Mouse (Mus musculus) common myeloid progenitor, adult 5-6 weeks (primary cell): ENCODE measurements around the gene Fbxl17. TPM values are rescaled to one million over a fixed set of nuclear protein-coding genes. Genes with fewer than 3 reads are reported as not detected.

Source experiments
- ATAC-seq: replicated peaks from 2 replicates; pipeline ENCODE4 v1.8.0; 2016; ENCODE audit warnings: low read depth, mild to moderate bottlenecking, moderate TSS enrichment, inconsistent platforms; ENCODE audit not compliant: poor library complexity, severe bottlenecking
- total RNA-seq: library from RNA; stranded (forward); fragments of 200-1000, 187-1606 nt; gene quantifications from 2 replicates; pipeline ENCODE4 v1.2.3, GENCODE M21; 2017

The Fbxl17 gene
- total RNA-seq, 1 experiment from 2014 or later = 11.5 TPM

DNA sequence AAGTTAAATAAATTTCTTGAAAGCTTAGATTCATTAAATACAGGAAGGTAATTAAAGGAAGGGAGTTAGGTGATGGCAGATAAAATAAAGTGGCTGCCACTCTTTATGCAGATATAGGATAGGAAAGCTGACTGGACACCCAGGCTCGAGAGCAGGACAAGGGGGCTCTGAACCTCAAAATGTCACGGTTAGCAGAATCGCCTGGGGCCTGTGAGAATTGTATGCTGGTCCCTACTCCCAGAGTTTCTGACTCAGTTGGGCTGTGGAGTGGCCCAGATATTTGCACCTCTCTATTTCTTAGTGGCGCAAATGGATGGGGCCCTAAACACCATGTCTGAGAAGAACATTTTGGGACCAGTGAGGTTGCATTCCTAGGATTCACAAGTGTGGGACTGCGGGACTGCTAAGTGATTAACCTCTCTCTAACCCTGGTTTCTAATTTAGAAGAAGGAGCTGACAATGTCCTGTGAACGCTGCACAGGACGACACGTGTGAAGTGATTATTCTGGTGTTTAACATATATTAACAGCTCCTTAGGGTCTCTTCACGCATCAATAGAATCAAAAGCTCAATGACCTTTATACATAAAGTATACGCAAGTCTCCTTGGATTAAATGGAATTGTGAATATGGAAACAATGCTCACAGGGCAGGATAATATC lies 314.8 kb downstream of the Fbxl17 start:
- no peak for ATAC-seq

DNA sequence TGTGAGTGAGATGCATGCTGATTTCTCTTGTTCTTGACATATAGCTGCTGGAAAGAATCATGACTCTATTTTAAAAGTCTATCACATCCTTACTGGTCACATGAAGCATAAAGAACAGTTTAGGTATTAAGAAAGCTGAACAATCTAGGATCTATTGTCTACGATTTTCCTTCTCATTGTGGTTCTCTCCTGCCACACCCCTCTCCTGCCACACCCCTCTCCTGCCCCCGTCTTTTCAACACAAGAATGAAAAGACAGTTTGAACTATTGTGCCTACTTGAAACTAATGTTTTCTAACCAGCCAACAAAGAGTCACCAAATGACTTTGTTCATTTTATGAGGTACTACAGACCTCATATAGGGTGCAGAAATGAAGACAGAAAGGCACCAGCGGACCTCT lies 316.4 kb downstream of the Fbxl17 start:
- 0 out of 2 replicates have a peak, but pooled peaks have one; percentile 47 for ATAC-seq

DNA sequence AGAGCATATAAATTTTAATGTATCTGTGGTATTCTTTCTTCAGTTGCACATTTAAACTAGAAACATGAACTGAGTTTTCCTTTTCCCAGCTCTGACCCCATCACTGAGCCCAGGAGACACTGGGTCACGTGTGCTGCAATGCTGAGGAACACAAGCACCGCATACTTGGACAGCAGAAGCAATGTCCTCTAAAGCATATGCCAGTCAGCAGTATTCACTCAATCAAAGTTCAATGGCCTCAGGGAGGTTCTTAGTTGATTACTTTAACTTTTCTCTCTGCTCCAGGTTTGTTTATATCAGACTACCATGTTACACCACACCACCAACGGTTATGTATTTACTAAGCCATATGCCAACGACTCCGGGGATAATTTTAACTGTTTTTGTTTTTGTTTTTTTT lies 318.2 kb downstream of the Fbxl17 start:
- ATAC-seq = no peak

DNA sequence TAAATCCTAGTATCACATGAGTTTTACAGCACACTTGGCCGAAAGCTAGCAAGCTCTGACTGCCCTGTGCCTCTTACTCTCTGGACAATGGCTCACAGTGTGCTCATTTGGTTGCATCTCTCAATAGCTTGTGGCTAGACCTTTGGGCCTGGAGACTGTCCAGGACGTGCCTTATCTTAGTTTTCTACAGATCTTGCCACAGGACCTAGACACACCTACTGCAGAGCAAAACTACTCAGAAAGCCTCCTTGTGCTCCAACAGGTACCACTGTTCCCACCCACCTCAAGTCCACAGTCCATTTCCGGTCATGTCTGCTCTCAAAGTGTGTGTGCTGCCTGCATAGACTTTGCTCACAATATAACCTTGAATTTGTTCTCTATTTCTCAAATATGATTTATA lies 319.8 kb downstream of the Fbxl17 start:
- ATAC-seq = no peak

DNA sequence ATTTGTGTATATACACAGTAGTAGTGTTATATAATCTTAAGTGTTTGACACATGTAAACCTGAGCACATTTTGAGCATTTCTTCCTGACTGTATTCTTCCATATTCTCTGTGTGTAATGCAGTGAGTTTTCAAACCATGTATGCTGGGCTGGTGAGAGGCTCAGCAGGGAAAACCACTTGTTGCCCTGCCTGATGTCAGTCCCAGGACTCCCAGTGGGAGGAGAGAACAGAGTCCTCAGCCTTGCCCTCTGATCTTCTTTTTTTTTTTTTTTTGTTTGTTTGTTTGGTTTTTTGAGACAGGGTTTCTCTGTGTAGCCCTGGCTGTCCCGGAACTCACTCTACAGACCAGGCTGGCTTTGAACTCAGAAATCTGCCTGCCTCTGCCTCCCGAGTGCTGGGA lies 321.5 kb downstream of the Fbxl17 start:
- ATAC-seq = no peak

DNA sequence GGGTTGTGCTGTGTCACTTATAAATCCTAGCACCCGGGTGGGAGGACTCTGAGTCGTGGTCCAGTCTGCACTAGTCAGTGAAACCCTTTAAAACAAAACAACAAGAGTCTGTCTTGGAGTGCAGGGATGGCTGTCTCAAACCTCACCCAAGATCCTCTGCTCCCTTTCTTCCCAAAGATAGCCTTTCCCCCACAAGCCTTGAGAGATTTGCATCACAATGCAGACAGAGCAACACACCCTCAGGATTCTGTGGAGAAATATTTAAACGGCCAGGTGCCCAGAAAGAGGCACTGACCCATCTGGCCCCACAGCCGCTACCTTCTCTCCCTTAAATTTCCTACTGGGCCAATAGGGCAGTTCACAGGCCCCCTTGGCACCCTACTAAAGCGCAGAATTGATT lies 323.4 kb downstream of the Fbxl17 start:
- no peak for ATAC-seq

DNA sequence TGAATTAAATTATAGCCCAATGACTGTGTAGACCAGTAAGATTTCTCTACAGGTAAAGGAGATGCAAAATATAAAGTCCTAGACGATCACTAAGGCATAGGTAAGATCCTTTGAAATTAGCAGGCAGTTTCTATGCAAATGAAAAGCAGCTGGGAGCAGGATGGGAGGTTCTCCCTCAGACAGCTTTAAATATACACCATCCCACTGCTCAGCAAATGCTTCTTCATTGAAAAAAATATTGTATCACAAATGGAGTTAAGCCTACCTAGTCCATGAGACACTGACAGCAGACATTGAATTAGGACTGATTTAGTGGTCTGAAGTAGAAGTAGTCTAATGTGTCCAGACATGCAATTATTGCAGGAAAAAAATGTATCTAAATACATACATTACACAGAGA lies 327.1 kb downstream of the Fbxl17 start:
- no peak for ATAC-seq

DNA sequence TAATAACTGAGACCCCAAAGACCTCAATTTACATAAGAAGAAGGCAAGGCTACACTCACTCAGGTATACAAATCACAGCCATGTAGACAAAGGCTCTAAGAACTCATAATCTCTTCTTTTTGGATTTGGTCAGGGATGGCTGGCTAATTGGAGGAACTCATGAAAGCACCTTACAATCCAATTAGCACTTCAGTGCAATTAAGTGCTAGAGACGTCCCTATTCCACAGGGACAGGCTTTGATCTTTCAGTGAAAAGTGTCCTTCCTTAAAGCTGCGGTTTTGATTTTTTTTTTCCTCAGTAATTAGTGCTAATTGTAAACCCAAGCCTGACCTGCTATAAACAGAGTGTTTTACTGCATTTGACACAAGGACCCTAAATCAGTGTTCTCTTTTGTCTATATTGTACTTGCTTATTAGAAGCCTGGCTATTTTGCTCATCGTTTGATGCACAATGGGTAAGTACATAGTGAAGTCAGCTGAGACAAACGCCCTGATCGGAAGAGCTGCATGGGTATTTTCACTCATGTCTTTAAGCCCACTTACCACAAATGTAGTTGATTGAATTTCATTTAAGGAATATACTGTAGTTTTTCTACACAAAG lies 327.8 kb downstream of the Fbxl17 start:
- ATAC-seq = no peak

DNA sequence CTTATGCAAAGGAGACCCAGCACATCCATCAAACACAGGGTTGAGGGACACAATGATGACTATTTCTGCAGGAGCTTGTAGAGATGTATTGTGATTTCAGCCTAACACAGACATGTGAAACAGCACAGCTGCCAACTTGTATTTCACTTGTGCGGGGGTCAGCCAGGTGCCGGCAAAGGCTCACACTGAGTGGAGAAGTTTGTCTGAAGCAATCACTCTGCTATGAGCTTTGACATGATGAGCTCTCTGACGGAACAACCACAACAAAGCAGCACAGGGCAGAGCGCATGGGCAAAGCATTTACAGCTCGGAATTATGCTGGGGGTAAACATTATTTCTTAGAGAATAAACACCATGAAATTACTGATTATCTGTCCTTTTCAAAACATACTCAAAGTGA lies 328.6 kb downstream of the Fbxl17 start:
- no peak for ATAC-seq

DNA sequence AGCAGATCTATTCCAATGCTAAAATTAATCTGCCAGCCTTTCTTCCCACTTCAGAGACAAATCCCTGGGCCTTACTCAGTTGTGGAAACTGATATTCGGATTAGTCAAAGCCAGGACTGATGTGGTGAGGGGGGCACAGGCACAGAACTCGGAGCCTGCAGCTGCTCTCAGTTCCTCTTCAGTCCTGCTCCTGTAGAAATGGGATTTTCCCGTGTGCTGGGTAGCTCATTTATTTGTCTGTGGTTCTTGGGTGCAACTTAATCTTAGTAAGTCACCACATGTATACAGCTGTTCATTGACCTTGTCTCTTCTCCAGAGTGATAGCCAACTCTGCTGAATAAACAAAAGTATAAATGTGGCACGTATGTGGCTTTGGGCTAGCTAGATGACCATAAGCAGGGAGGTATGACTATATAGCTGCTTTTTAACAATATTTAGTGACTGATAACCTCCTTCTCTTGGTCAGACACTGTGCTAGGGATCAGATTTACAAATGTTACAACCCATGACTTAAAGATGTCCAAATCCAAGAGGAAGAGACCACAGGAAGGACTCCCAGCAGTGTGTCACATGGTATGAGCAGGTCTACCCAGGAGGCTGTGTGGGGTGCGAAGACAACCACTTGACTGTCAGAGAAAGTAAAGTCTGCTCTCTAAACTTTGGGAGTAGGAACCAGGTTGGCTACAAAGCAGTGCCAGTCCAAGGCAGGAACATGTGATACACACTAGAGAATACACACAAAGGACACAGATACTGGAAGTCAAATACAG lies 331.6 kb downstream of the Fbxl17 start:
- ATAC-seq = 0 out of 2 replicates have a peak, but pooled peaks have one; percentile 39

DNA sequence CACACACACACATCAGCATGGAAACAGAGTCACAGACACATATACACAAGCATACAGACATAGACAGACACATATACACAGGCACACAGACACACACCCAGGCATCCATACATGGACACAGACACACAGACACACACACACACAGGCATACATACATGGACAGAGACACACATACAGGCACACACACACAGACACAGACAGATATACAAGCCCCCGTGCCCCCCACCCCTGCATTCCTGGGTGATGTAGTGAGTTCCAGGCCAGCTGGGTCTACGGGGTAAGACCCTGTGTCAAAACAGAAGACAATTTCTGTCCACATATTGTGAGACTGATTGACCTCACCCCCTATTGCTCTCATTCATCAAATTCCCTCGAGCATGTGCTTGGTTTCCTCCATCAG lies 332.6 kb downstream of the Fbxl17 start:
- ATAC-seq = no peak

DNA sequence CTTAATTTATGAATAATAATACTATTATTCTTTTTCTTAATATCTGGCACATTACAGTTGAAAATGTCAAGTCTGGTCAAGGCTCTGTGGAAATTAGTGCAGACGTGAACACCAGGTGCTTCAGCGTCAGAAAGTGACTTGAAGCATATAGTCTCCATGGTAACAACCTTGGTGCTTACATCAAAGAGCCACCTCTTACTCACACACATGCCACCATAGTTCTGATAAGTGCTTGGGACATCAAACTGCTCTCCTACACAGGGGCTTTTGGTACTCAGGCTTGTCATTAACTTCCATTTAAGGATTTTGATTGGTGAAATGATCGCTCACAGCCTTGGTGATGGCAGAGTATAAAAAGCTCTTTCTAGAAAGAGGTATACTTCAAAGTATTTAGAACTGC lies 333.1 kb downstream of the Fbxl17 start:
- no peak for ATAC-seq

DNA sequence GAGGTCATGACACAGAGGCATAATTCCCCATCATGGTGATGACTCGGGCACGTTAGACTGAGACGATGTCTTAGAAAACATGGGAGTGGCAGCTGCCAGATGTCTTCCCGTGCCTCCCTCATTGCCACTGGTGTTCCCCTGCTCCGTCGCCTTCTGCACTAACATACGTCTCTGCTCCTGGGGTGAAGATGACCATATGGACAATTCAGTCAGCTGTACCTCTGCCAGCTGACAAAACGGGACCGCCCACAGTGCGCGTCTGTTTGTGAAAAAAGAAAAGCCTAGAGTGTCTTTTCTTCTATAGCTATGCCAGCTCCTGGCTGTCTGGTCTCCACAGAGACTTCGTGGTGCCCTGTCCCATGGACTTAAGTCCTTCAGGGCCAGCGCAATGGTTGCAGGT lies 334.0 kb downstream of the Fbxl17 start:
- no peak for ATAC-seq

DNA sequence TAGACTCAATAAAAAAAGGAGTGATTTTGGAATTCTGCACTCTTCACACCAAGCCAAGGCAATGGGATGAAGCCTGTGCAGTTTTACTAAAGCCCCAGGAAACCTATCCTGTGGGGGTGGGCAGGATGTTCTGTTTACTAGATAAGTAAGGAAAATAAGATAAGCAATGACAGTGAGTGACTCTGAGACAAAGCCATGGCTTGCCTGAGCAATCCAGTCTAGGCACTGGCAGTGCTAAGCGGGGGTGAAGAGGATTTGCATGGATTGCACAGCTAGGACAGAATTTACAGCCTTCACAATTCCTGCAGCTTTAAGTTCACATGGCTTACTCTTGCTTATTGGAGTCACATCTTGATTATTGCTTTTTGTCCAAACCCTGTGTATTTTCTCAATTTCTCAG lies 335.5 kb downstream of the Fbxl17 start:
- ATAC-seq = no peak

DNA sequence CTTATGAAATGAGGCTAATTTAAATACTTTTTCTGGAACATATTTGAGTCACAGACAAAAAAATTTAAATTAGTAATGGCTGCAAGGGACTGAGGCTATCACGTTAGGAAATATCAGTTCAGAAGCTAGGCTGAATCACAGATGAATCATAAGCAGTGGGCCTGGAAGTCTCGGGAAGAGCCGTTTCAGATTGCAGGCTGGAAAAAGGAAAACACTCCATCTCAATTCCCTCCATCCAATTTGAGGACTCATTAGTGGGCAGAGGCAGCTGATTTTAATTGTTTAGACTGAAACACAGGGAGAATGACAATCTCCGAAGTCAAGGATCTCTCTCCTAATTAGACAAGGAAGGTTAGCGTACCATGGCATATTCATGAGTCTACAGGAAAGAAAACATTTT lies 337.9 kb downstream of the Fbxl17 start:
- ATAC-seq = no peak

DNA sequence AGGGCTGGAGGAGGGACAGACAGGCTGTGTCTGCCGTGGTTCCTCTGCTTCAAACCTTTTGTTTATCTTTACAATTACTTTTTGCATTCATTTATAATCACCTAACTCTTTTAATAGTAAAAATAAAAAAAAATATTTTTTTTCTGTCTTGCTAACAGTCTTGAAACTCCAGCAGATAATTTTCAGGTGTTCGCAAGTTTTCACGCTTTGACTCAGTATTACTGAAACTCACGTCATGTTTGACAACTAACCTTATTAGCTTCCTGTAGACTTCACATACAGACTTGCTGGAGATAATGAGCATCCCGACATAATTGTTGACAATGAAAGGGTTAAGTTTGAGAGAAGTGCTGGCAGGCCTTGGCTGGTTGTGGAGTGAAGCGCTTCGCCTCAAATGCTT lies 340.6 kb downstream of the Fbxl17 start:
- ATAC-seq = no peak

DNA sequence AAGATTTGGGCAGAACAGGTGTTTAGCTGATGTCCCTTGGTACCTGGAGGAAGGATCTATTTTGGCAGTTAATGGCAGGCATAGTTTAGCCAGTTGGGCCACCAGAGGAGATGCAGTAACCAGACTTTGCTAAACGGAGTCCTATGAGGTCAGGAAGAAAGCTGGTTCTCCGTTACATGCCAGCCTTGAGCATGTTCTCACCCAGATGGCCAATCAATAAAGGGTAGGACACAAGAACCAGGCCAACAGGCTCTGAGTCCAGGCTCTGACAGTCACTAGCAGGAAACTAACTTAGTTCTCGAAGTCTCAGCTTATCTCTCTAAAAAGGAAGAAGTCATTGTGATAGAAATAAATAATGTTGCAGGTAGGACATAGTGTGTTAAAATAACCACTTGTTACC lies 341.4 kb downstream of the Fbxl17 start:
- ATAC-seq = no peak

DNA sequence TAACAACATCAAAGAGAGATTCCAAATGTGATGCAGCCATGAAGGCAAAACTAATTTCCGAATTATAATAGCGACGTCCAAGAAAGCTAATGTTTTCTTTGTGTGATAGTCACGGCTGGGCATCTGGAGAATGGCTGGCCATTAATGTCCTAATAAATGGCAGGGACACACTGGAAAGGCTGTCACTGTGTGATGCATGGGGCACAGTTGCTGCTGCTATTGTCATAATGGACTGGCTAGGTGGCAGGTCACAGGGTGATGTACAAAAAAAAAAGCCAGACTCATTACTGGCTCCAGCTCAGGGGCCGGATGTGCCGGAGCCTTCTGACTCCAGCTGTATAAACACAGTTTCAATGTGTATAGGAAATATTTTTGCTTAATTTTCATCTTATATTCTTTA lies 341.9 kb downstream of the Fbxl17 start:
- ATAC-seq = no peak

DNA sequence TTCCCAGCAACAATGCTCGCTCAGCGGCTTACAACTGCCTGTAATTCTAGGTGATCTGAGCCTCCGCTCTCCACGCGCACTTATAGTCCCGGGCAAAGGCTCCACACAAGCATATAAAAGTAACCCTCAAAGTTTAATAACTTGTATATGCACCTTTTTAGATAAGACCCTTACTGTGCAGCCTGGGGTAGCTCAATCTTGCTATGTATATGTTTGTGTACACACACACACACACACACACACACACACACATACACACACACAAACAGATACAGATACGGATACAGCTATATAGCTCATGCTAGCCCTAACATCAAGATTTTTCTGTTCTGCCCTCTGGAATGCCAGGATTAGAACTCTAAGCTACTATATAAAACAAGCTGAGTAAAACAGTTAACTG lies 342.8 kb downstream of the Fbxl17 start:
- no peak for ATAC-seq

DNA sequence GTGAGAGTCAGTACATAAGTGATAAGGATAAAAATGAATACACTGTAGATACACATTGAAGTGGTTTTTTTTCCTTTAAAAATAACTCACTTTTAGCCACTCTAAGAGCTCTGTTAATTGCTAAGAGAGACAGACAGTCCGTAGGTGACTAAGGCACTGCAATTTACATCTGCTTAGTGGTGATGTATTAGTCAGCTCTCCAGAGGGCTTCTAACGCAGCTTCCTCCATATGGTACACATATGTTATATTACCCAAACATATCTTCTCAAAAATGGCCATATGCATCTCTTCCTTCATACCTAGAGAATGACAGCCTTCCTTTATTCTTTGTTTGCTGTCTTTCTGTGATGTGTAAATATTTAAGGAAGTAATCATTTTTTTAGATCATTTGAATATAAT lies 353.3 kb downstream of the Fbxl17 start:
- no peak for ATAC-seq

DNA sequence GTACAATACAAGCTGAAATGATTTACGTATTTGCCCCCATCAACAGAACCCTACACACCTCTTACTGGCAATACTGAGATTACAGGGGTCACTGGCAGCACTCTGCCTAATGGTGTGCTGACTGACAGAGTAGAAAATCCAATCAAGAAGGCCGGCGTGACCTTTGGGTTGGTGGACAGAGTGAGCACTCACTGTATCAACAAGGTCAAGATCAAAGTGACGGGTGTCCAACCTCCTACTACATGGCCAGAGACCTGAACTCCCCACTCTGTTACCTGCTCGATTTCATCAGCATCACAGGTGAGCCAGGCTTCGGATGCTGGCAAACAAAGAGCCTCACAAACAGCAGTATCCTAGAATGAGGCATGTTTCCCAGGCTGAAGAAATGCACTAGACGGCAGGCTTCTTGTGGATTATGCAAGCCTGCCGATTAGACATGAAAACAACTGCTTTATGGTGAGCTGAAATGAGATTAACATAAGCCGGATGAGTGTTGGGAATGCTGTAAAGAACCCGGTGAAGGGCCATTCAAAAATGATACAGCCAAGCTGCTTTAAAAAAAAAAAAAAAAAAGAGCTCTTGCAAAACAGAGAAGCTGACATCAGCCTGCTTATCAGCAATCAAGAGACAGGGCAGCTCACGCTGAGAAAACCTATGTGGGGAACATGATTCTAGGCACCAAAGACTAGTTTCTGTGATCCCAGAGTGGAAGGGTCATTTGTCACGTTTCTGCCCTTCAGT lies 353.9 kb downstream of the Fbxl17 start:
- ATAC-seq = no peak
